Mouse (Mus musculus) left cerebral cortex, postnatal 25 days (tissue): Measurements from ENCODE around the gene Naaladl2. TPM values are rescaled to one million over a fixed set of nuclear protein-coding genes. Genes with fewer than 3 reads are reported as not detected.

ENCODE experiments used
- DNase-seq, 2 experiments: peaks; one replicate each; pipeline ENCODE4 v3.0.0; 2022; ENCODE audit warnings: low spot score in 2 of 2, mixed read lengths in 1 of 2
- intact Hi-C: fragments of 180-260 bp; cut with DNase I; formaldehyde crosslinking; loops from one replicate; pipeline ENCODE4 v1.15.1; 2025
- total RNA-seq, 2 experiments: library from RNA; stranded (reverse); gene quantifications; 2 replicates each; pipeline ENCODE4 v1.2.3; 2021

The Naaladl2 gene
- total RNA-seq, 2 experiments from 2014 or later = 4.0 to 4.2 TPM

- intact Hi-C loops = no loop called here
Observed at GRCm38 (mm10) chr3:24719181-24719749, 424.8 kb downstream of the Naaladl2 start.

GRCm38 (mm10) chr3:24714770-24715169 lies 429.3 kb downstream of the Naaladl2 start:
- intact Hi-C loops = no loop called here
- DNase-seq = peak; percentile 20 to 41

More at GRCm38 (mm10) chr3:24719181-24719749, 424.8 kb downstream of the Naaladl2 start:
- DNase-seq = no peak

GRCm38 (mm10) chr3:24705778-24706423 lies 438.2 kb downstream of the Naaladl2 start:
- intact Hi-C loops = no loop called here
- no peak for DNase-seq

- intact Hi-C loops = no loop called here
- no peak for DNase-seq
Observed at GRCm38 (mm10) chr3:24690162-24690915, 453.7 kb downstream of the Naaladl2 start.

GRCm38 (mm10) chr3:24670500-24670899 lies 473.6 kb downstream of the Naaladl2 start:
- DNase-seq = peak in 1 of 2 experiments; percentile 41
- intact Hi-C loops = no loop called here

GRCm38 (mm10) chr3:24668052-24668916 lies 475.8 kb downstream of the Naaladl2 start:
- intact Hi-C loops = no loop called here
- DNase-seq = no peak

GRCm38 (mm10) chr3:24665408-24665807 lies 478.7 kb downstream of the Naaladl2 start:
- intact Hi-C loops = no loop called here
- DNase-seq = no peak

GRCm38 (mm10) chr3:24663749-24664148 lies 480.3 kb downstream of the Naaladl2 start:
- intact Hi-C loops = no loop called here
- no peak for DNase-seq

GRCm38 (mm10) chr3:24630032-24630431 lies 514.0 kb downstream of the Naaladl2 start:
- DNase-seq = no peak
- intact Hi-C loops = no loop called here

GRCm38 (mm10) chr3:24605485-24605884 lies 538.6 kb downstream of the Naaladl2 start:
- intact Hi-C loops = no loop called here
- DNase-seq = no peak

- no peak for DNase-seq
- intact Hi-C loops = no loop called here
Observed at GRCm38 (mm10) chr3:24604791-24605320, 539.2 kb downstream of the Naaladl2 start.

- DNase-seq = peak in 1 of 2 experiments; percentile 45
- intact Hi-C loops = no loop called here
Observed at GRCm38 (mm10) chr3:24595447-24595846, 548.6 kb downstream of the Naaladl2 start.

- DNase-seq = no peak
- intact Hi-C loops = no loop called here
Observed at GRCm38 (mm10) chr3:24556617-24557016, 587.4 kb downstream of the Naaladl2 start.

- no peak for DNase-seq
- intact Hi-C loops = no loop called here
Observed at GRCm38 (mm10) chr3:24553701-24554100, 590.4 kb downstream of the Naaladl2 start.

GRCm38 (mm10) chr3:24552631-24553030 lies 591.4 kb downstream of the Naaladl2 start:
- peak in 1 of 2 experiments; percentile 33 for DNase-seq
- intact Hi-C loops = no loop called here

GRCm38 (mm10) chr3:24533775-24534458 lies 610.1 kb downstream of the Naaladl2 start:
- intact Hi-C loops = no loop called here
- DNase-seq = no peak

- DNase-seq = no peak
Observed at GRCm38 (mm10) chr3:24514918-24515317, 629.1 kb downstream of the Naaladl2 start.

GRCm38 (mm10) chr3:24486456-24487112 lies 657.5 kb downstream of the Naaladl2 start:
- peak; percentile 35 to 68 for DNase-seq
- intact Hi-C loops = no loop called here

More at GRCm38 (mm10) chr3:24514918-24515317, 629.1 kb downstream of the Naaladl2 start:
- intact Hi-C loops = no loop called here
